Mouse (Mus musculus) cerebellum, adult 8-10 months (tissue): ENCODE measurements around the gene St6galnac5.

ENCODE experiments used
- DNase-seq: peaks from one replicate; pipeline ENCODE4 v3.0.0; 2022

Gene St6galnac5

GRCm38 (mm10) chr3:152912216-152913101 is 69.6 kb downstream of the St6galnac5 start:
- DNase-seq: no peak

DNA sequence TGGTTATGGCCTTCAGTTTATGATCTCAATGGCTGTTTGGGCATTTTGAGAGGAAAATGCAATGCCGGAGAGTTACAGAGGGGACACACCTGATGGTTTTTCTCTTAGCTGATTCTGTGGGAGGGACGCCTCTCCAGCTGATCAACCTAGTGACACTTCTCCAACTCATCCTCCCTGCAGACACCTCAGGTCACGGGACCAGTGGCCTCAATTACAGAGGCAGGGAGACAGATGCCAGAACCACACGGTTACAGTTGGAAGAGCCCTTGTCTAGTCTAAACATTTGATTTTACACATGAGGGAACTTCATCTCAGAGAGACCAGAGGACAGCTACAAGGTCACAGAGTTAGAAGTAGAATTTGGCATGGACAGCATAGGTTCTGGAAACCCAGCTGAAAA is 70.5 kb downstream of the St6galnac5 start:
- no peak for DNase-seq

DNA sequence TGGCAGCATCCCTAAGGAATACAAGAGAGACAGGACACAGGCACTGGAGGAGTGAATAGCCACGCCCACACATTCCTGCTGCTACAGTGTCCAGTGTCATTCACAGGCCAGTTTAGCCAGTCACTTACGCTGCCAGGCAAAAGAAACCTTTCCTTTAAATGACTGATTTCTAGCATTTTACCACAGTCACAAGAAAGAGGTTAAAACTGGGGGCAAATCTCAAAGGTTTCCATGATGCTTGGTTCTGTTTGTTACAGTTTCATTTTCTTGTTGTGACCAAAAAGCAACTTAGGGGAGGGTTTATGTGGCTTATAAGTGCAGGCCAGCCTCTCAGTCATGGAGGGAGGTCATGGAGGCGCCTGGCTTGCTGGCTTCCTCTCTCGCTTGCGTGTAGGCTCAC is 74.4 kb downstream of the St6galnac5 start:
- no peak for DNase-seq

- no peak for DNase-seq
Measured at GRCm38 (mm10) chr3:152907087-152907486, 75.0 kb downstream of the St6galnac5 start.

GRCm38 (mm10) chr3:152905800-152906199 is 76.2 kb downstream of the St6galnac5 start:
- no peak for DNase-seq

DNA sequence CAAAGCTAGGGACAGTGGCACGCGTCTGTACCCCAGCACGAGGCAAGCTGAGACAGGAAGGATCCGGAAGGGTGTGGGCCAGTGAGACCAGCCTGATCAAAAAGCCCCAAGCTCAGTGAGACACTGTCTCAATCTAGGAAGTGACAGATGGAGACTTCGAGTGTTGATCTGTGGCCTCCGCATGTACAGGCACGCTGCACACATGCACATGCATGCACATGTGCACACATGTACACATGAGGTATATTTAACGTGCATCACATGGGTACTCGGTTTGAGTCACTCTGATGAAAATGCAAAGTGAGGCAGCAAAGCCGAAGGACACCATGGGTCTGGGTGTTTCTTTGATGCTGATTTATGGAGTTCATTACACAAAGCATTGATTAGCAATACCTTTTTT is 77.0 kb downstream of the St6galnac5 start:
- no peak for DNase-seq

DNA sequence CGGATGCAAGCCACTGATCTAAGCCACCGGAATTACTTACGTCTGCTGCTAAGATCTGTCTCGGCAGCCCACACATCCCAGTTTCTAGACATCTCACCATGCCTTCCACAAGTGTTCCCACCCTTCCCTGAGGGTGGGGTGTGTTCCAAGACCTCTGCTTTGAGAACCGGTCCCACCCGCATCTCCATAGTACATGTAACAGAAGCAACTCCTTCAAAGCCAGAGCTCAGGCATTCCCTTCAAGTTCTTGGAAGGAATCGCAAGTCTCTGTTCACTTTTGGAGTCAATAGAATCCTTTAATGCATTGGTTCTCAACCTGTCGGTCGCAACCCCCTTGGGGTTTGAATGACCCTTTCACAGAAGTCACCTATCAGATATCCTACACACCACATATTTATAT is 83.1 kb downstream of the St6galnac5 start:
- DNase-seq: no peak

GRCm38 (mm10) chr3:152897196-152897595 is 84.8 kb downstream of the St6galnac5 start:
- no peak for DNase-seq

DNA sequence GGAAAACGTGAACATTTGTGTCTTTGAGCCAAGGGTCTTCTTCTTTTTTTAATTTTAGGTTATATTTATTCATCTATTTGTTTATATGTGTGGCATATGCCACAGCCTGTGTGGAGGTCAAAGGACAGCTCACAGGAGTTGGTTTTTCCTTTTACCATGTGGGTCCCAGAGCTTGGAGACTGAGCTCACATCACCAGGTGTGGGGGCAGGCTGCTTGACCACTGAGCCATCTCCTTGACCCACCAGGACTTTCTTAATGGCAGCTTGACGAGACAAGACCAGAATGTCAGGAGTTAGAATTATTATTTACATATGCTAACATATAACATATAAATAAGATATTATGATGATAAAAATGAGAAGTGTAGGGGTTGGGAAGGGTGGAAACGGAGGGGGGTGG is 85.9 kb downstream of the St6galnac5 start:
- DNase-seq: no peak

DNA sequence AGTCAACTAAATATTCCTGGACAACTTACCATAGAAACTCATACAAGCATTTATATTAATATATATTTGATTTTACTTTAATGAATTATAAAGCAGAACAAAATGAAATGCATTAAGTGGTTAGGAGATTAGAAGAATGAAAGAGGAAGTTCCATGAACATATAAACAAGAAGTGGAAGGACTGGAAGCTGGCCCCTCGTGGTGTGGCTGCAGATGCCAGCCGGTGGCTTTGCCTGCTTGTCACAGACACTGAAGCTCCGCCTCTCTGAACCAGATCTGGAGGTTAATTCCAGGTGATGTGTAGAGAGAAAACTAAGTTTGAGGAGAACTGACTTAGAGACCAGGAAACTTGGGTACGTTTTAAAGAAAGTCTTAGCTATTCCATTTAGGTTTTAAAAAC is 87.1 kb downstream of the St6galnac5 start:
- DNase-seq: no peak

DNA sequence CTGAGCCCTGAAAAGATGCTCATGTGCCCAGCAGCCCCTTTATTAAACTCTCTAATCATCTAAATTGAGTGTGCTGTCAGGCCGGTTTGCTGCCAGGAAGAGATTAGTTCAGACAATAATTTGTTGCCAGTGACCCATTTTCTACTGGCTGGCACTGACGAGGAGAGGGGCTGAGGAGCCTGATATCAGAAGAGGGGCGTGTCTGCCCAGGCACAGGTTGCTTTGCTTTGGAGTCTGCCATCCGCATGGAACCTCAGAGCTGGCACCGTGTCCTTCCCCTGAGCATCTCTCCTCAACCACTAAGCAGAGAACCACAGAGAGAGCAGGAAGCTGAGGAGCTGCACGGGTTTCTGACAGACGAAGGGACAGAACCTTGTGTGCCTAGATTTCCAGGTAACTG is 93.9 kb downstream of the St6galnac5 start:
- no peak for DNase-seq

- DNase-seq: no peak
Measured at GRCm38 (mm10) chr3:152886749-152887148, 95.3 kb downstream of the St6galnac5 start.

GRCm38 (mm10) chr3:152883556-152883955 is 98.5 kb downstream of the St6galnac5 start:
- no peak for DNase-seq

DNA sequence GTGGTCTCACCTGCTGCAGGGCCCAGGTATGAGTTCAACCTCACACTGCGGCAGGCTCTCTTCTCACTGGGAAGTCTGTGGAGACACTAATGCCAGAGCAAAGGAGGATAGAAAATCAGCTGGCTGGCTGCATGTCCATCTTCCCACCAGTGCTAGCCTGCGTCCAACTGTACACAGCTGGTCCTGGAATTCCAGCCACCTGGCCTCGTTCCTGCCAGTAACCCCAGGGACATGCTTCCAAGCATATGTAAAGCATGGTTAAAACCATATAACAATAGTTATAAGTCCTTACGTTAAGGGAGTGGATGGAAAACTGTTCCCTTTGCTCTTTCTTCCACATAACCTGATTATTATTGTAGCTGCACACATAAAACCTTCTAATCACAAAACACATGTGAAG is 100.3 kb downstream of the St6galnac5 start:
- DNase-seq: no peak

DNA sequence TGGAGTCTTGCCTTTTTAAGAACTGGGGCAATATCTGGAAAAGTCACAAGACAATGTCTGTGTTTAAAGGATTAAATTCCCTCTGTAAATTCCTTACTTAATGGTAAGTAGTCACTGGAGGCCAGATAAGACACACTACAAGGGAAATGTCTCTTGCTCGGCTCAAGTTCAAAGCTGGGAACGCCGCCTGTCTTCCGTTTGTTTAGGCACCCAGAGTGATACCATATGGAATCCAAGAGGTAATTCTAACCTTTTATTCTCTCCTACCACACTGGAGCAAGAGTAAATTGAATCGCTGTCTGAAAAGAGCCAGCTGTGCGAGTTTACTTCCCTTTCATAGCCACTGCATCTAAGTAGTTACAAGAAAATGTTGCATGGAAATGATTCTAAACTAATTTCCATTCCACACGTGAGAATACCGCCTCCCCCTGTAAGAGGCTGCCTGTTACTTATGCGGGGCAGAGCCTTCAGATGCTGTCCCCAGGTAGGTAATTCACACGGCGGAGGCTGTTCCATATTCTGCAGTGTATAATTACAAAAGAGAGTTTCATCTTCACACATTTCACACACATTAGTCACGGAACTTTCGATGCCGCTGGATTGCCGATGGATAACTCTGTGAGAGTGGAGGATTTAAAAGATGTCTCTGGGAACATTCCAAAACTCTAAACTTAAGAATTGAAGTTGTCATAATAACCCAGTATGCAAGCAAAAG is 101.8 kb downstream of the St6galnac5 start:
- DNase-seq: no peak

GRCm38 (mm10) chr3:152875723-152876290 is 106.2 kb downstream of the St6galnac5 start:
- DNase-seq: no peak

DNA sequence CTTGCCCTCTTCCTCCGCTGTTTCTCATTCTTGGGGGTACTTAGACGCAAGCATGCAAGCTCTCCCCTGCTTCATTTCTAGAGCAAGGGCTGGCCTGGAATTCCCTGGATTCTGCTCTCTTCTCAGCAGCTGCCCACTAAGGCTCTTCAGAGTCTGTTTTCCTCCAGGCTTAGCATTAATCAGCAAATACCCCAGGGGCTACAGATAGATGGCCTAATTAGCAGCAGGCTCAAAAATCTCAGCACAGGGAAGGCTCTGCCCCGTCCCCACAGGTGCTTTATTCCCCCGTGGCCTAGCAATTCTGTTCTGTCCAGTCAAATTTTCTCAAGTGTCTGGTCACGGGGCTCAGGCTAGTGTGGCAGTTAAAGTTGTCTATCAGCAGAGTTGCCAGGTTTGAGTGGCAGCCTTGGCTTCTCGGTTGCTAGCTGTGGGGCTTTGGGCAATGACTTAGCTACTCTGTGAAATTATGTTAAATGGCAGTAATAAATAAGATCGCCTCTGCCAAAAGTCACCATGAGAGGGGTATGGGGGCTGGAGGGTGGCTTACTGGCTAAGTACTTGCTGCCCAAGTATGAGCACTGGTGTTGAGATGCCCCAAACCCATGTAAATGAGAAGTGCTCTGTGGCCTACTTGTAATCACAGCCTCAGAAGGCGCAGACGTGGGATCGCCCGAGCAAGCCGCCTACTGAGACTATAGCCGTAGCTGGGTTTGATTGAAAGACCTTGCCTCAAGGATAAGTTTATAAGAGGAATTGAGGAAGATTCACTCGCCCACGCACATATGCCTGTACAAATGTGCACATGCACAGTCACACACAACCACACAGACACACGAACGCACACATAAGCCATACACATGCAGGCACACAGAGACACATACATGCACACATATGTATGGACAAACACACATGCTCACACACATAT is 107.4 kb downstream of the St6galnac5 start:
- no peak for DNase-seq

DNA sequence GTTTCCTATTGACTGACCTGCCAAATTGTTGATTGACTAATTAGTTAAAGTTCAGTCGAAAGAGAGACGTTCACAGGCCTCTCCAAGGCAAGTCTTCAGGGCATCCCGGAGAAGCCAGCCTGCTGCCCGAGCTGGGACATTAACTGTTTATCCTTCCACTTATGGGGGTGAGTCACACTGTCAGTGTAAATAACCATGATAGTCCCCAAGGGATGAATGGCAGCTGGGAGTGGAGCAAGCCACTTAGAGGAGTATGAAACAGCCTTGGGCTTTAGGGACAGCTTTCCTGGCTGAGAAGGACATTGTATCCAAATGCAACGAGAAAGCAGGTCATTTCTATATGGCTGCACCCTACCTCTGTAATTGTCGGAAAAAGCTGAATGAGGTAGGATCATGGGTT is 109.5 kb downstream of the St6galnac5 start:
- DNase-seq: no peak

DNA sequence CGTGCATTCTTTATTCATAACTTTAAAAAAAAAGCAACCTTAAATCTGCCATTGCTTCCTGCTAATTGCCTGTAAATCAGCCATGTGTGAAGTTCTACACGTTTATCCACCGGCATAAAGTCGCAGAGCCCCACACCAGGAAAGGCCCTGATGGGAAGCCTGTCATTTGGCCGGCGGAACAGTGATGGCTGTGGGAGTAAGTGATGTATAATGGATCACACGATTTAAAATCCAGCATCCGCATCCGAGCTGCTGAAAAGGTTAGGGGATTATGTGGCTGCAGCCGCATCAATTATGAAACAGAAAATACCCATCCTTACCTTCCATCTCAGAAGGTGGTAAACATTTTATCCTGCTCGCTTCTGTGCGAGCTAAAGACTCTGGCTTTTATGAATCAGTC is 110.0 kb downstream of the St6galnac5 start:
- DNase-seq: no peak

GRCm38 (mm10) chr3:152867654-152868525 is 114.2 kb downstream of the St6galnac5 start:
- DNase-seq: no peak

DNA sequence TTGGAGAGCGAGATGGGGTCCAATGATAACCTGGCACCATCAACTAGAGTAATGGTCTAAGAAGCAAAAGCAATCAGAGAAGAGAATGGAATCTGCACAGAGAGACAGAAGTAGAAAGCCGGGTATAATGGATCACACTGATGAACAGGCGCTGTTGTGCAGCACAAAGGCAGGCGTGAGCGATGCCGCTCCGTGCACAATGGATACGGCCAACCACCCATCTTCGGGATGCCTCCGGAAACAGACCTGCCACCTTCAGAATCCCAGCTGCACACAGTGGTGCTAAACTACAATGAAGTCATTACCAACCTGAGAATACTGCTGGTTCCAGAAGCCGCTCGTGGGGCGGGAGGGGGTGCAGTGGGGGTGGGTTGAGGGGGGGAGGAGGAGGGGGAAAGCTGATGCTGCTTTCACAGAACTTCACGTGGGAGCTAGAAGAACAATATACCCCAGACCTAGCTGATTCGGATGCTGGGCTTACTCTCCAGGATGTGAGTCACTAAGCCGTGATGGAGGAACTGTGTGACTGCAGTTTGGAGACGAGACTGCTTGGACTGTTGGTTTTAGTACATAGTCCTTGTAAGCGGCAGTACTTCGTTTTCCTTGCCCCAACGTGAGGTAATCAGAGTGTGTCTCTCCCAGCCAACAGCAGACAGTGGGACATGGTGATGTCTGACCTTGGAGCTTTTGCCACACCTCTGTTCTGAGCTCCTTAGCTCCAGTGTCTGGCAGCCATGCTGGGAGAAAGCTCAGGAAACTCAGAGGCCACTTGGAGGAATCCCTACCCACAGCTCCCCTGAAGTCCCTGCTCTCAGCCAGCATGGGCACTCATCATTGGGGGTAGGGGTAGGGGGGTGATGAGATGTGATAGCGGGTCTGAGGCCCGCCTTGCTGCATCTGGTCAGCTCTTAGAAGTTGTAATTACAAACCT is 115.7 kb downstream of the St6galnac5 start:
- DNase-seq: no peak
